Mouse (Mus musculus): Measurements from ENCODE around the gene Cracr2a. TPM values are rescaled to one million over a fixed set of nuclear protein-coding genes. Genes with fewer than 3 reads are reported as not detected.
A peak's percentile ranks its signal among the peaks of the same experiment; 100 is the strongest.

The Cracr2a gene
- total RNA-seq, 2 experiments from 2014 or later, result 2.6 to 3.1 TPM

DNA sequence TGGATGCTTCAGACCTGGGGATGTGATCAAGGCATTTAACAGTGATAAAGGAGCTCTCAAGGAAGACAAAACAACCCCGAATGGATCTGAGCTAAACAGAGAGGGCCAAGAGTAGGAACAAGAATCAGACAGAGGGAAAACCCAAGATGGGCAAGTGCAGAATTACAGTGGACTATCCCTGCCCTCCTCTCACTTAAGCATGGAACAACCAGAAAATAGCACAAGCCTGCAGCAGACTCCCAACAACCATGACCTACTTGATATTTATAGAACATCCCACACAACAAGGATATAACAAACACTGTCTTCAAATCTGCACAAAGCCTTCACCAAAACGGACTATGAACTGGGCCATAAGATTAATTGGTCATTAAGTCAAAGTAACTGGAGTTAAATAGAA, 23.0 kb upstream of the Cracr2a start:
- no peak for TF ChIP-seq CTCF (IDR thresholded peaks at IDR 0.05)
- Histone ChIP-seq H3K27ac (peak overlapping the region; percentile 8), H3K4me3 (no peak overlapping the region)
- intact Hi-C loops (cut with DNase I), result no loop called here
- no peak for DNase-seq (ENCODE audit: extremely low spot score in 1 of 2, low spot score in 2 of 2)

DNA sequence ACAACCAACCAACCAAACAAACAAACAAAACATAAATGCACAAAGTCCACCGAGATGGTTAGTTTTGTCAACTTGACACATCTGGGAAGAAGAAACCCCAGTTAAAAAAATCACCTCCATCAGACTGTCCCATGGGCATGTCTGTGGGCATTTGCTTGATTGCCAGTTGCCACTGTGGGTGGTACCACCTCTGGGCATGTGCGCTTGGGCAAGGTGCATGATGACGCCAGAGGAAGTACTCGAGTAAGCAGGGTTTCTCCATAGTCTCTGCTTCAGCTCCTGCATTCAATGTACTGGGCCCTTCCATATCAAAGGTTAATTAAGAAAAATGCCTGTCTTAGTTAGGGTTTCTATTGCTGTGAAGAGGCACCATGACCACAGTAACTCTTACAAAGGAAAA, 21.9 kb upstream of the Cracr2a start:
- H3K4me3 ChIP-seq, result no peak overlapping the region
- DNase-seq (ENCODE audit: extremely low spot score in 1 of 2, low spot score in 2 of 2), result no peak
- no peak for TF ChIP-seq CTCF (IDR thresholded peaks at IDR 0.05)
- H3K27ac ChIP-seq, result no peak overlapping the region
- intact Hi-C loops (cut with DNase I), result no loop called here

DNA sequence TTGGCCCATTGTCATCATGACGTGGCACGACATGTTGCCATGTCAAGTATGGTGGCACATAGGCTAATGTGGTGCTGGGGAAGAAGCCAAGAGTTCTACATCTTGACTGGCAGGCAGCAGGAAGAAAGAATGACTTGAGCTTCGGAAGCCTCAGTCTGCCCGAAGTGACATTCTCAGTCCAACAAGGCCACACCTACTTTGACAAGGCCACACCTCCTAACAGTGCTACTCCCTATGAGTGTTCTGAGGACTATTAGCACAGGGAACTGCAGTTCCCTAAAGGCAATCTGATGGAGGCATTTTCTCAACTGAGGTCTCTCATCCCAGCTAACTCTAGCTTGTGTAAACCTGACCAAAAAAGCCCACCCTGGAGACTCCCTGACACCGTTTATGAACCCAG, 21.5 kb upstream of the Cracr2a start:
- DNase-seq (ENCODE audit: extremely low spot score in 1 of 2, low spot score in 2 of 2), result no peak
- Histone ChIP-seq H3K27ac (no peak overlapping the region), H3K4me3 (no peak overlapping the region)
- intact Hi-C loops (cut with DNase I), result loop anchor here (5.0 to 10.0 kb wide), 2 partner anchors 383 to 605 kb away; partner anchors contain the start of gene Tspan9
- TF ChIP-seq CTCF (IDR thresholded peaks at IDR 0.05), result no peak

DNA sequence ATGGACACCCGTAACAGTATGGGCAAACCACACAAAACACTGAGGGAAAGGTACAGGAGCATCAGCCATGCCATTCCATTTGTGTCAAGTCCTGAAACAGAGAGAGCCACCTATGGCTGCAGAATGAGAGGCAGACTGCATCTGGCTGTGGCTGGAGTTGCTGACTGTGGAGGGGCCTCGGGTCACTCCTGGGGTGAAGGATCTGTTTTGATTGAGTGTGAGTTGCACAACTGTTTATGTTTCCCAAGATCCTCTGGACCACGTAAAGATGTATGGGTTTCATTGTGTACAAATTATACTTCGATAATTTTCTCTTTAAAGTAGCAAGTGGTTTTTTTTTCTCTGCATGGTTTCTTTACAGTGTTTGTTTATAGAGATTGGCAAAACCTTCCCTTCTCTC, 20.6 kb upstream of the Cracr2a start:
- TF ChIP-seq CTCF (IDR thresholded peaks at IDR 0.05), result no peak
- intact Hi-C loops (cut with DNase I), result loop anchor here (5.0 to 10.0 kb wide), 2 partner anchors 382 to 604 kb away; partner anchors contain the start of gene Tspan9
- Histone ChIP-seq H3K4me3 (no peak overlapping the region), H3K27ac (no peak overlapping the region)
- no peak for DNase-seq (ENCODE audit: extremely low spot score in 1 of 2, low spot score in 2 of 2)

DNA sequence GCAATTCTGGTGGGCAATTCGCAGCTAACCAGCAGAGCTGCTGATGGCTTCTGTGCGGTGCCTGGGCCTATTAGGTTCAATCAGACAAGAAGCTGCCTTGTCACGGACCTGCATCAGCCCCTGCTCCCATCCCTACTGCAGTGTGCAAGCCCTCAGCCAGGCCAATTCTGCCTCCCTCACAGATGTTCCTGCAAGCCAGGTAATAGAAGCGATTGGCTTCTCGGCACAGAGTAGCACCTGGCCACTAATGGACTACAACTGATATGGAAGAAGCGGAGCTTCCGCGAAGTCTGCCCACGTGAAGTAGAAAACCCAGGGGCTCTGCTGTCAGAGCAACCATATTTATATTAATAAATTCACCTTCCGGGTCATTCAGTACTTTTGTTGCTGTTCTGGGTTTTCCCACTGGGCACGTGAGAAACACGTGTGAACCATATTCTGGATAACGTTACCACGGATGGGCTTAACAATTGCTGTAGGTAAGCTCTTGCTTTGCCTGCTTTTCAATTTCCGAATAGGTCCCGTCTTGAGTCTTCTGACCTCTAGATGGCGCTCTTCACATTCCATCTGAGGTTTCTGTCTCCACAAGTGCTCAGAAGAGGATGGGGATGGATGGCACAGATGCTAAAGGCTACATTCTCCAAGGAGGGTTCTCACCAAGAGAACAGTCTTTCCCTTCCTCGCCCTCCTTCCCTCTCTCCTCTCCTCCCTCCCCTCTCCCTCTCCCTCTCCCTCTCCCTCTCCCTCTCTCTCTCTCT, 19.3 kb upstream of the Cracr2a start:
- Histone ChIP-seq H3K4me3 (no peak overlapping the region), H3K27ac (no peak overlapping the region)
- peak; percentile 58 to 69 for DNase-seq (ENCODE audit: extremely low spot score in 1 of 2, low spot score in 2 of 2)
- TF ChIP-seq CTCF (IDR thresholded peaks at IDR 0.05), result peak; percentile 84
- intact Hi-C loops (cut with DNase I), result loop anchor here (1.0 to 10.0 kb wide), 4 partner anchors 42 to 603 kb away; partner anchors contain the start of gene Tspan9

DNA sequence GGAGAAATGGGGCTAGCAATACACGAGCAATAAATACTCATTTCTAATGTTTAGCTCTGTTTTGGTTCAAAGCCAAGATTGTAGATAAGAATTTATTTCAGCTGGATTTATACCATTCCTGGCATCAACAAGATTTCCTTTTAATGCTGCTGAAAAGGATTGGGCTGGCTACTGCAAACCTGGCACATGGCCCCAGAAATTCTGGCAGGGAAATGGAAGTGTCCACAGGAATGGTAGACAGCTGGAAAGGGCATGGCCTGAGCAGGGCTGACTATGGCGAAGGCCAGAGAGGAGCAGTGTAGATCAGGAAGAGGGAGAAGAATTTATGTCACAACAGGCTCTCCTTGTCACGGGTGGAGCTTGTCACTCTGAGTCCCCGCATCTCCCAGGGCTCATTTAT, 14.5 kb upstream of the Cracr2a start:
- intact Hi-C loops (cut with DNase I), result loop anchor here (10.0 kb wide), 1 partner anchor 598 kb away; the partner anchor contains the start of gene Tspan9
- H3K27ac ChIP-seq, result no peak overlapping the region
- no peak for DNase-seq (ENCODE audit: extremely low spot score in 1 of 2, low spot score in 2 of 2)
- no peak overlapping the region for H3K4me3 ChIP-seq
- no peak for TF ChIP-seq CTCF (IDR thresholded peaks at IDR 0.05)

DNA sequence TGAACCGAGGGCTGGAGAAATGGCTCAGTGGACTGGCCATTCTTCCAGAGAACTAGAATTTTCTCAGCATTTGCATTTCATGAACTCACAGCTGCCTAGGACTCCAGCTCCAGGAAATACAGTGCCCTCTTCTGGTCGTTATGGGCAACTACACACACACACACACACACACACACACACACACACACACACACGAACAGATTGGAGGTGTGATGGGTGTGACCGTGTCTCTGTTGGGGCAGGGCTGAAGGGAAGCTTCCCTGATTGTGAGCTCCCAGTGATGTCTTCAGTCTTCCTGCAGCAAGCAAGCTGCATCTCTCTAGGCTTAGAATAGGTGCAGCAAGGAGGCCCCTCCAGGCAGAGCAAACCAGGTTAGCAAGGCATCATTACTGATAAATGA, 8.2 kb upstream of the Cracr2a start:
- no peak overlapping the region for H3K4me3 ChIP-seq
- H3K27ac ChIP-seq, result no peak overlapping the region
- intact Hi-C loops (cut with DNase I), result no loop called here
- DNase-seq (ENCODE audit: extremely low spot score in 1 of 2, low spot score in 2 of 2), result no peak
- TF ChIP-seq CTCF (IDR thresholded peaks at IDR 0.05), result no peak

DNA sequence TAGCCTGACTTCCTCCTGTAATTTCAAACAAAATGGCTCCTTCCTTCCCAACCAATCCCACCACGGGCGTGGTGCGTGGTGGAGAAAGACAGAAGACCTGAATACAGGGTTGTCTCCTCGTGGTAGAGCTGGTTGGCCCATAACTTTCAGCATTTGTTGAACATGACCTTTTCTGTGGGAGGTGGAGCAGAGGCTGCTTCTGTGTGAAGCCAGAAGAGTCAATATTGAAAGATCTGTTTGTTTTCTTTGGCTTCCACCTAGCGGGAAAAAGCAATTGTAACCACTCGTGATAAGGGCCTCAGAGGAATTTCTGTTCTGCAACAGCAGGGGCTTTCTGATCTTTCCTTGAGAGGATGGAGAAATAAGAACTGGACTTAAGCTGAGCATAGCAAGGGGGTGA, 5.6 kb upstream of the Cracr2a start:
- intact Hi-C loops (cut with DNase I), result no loop called here
- no peak for TF ChIP-seq CTCF (IDR thresholded peaks at IDR 0.05)
- DNase-seq (ENCODE audit: extremely low spot score in 1 of 2, low spot score in 2 of 2), result no peak
- Histone ChIP-seq H3K27ac (no peak overlapping the region), H3K4me3 (no peak overlapping the region)

DNA sequence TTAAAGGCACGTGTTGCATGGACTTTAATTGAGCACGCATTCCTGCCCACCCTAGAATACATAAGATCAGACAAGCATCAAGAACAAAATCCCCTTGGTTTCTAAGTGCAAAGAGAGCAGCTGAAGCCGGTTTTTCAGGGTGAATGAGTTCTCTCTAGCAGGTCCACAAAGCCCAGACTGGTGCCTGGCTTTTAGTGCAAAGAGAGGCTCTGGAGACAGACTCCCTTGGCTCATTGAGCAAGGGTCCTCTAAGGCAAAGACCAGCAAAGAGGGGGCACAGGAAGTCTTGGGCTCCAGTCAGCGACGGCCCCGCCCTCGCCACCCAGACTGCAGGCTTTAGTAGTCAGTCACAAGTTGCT, 287 bp upstream of the Cracr2a start:
- TF ChIP-seq CTCF (IDR thresholded peaks at IDR 0.05), result no peak
- Histone ChIP-seq H3K27ac (no peak overlapping the region), H3K4me3 (peak overlapping the region; percentile 52)
- intact Hi-C loops (cut with DNase I), result loop anchor here (2.0 kb wide), 1 partner anchor 22 kb away; no protein-coding TSS in a partner anchor
- DNase-seq (ENCODE audit: extremely low spot score in 1 of 2, low spot score in 2 of 2), result no peak

DNA sequence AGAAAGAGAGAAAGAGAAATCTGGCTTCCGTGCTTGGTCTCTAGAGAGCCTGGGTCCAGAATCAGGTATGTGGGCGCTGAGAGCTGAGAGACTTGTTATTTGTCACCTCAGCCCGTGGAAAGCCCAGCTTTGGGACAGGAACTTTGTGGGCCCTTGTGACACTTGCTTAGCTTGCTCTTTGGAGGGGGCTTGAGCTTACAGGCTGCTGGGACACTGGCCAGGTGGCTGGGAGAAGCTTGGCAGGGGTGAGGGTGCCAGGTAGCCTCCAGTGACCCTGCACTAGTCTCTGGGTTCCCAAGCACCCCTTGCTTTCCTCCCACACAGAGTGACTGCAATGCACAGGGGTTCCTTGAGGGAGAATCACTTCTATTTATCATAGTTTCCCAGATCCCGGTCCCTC, 2.4 kb downstream of the Cracr2a start:
- intact Hi-C loops (cut with DNase I), result no loop called here
- no peak for DNase-seq (ENCODE audit: extremely low spot score in 1 of 2, low spot score in 2 of 2)
- Histone ChIP-seq H3K27ac (no peak overlapping the region), H3K4me3 (no peak overlapping the region)
- no peak for TF ChIP-seq CTCF (IDR thresholded peaks at IDR 0.05)

DNA sequence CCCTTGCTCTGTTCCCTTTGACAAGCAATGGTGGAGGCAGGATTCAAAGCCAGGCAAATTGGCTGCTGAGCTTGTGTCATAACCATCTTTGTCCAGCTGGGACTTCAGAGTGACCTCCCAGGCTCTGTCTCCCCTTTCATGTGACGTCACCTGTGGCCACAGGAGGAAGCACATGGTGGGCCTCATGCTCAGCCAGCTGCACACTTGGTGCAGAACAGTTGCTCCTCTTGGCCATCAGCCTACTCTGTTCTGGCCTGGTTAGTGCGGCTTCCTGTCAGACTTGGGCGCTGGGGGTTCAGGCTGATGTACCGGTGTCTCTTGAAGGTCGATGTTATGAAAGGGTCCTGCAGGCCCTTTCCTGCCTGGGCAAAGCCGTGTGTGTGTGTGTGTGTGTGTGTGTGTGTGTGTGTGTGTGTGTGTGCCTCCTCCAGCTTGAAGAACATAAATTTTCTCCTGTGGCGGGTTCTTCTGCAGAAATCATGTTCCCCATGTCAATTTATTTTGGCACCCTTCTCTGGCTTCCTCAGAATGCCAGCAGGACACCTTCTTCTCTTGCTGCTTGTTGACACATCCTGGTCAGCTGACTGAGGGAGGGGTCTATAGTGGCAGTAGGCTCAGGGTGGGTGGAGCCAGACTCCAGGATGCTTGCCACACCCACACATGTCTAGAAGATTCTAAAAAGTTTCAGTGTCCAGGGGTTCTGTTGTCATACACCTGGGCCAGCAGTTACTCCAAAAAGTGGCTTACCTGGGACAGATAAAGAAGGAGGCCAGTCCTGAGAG, 5.0 kb downstream of the Cracr2a start:
- H3K4me3 ChIP-seq, result no peak overlapping the region
- no peak for TF ChIP-seq CTCF (IDR thresholded peaks at IDR 0.05)
- intact Hi-C loops (cut with DNase I), result no loop called here
- H3K27ac ChIP-seq, result no peak overlapping the region
- no peak for DNase-seq (ENCODE audit: extremely low spot score in 1 of 2, low spot score in 2 of 2)

DNA sequence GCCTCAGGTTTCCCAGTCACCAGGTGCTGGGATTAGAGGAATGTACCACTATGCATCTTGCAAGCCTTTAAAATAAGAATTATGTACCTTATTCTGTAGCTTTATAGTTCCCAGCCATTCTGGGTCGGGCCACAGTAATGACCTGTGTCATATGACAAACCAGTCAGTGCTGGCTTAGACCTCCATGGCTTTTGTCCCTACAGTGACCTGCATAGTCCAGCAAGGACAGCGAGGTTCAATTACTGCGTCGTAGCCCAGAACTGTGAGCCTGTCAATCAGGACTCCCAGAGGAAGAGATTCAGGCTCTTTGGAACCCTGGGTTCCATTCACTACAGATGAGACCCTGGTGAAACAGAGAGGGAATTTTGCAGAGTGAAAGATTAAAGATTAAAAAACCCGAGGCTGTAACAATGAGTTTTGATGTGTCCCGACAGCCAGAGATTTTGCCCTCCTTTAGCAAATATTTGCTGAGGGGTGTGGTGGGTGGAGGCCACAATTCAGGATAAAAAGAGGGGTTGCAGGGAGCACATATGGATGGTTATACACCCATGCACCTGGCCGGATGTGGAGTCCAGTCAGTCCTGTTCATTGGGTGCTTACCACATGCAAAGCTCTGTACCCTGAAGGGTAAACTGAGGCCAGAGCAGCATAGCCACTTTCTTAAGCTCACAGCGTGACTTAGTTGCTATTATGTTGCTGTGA, 10.9 kb downstream of the Cracr2a start:
- no peak for TF ChIP-seq CTCF (IDR thresholded peaks at IDR 0.05)
- Histone ChIP-seq H3K4me3 (no peak overlapping the region), H3K27ac (no peak overlapping the region)
- DNase-seq (ENCODE audit: extremely low spot score in 1 of 2, low spot score in 2 of 2), result no peak
- intact Hi-C loops (cut with DNase I), result no loop called here
